Mouse (Mus musculus) layer of hippocampus, adult 2 months (tissue): ENCODE results near the gene Tex46. TPM values are rescaled to one million over a fixed set of nuclear protein-coding genes. Genes with fewer than 3 reads are reported as not detected.

Experiments used
- DNase-seq, 2 experiments: peaks; one replicate each; pipeline ENCODE4 v3.0.0; 2022; ENCODE audit warnings: low spot score in 2 of 2
- H3K27ac ChIP-seq: fragments of 200-600 bp; 2 replicates; pipeline ENCODE4 v1.8.1; 2022
- H3K4me3 ChIP-seq: fragments of 200-600 bp; 2 replicates; pipeline ENCODE4 v1.8.1; 2022; ENCODE audit warnings: mild to moderate bottlenecking
- CTCF ChIP-seq: fragments of 200-600 bp; conservative IDR thresholded peaks from 2 replicates; pipeline ENCODE4 v1.8.1; 2022; ENCODE audit warnings: antibody characterized with exemption, mild to moderate bottlenecking, moderate library complexity
- total RNA-seq, 2 experiments: library from RNA; stranded (reverse); gene quantifications; 2 replicates each; pipeline ENCODE4 v1.2.3; 2021

The Tex46 gene
- total RNA-seq, 2 experiments from 2014 or later: not detected

GRCm38 (mm10) chr4:136602018-136602554, 8.2 kb upstream of the Tex46 start:
- Histone ChIP-seq H3K27ac (peak overlapping the region; percentile 96), H3K4me3 (peak overlapping the region; percentile 92)
- no peak for TF ChIP-seq CTCF
- DNase-seq: peak in 1 of 2 experiments; percentile 22

- peak; percentile 97 for TF ChIP-seq CTCF
- H3K4me3 ChIP-seq: peak within 1 kb of the TSS; percentile 92
These were observed 7.7 kb upstream of the Tex46 start, which contains the start of gene Kdm1a for GRCm38 (mm10) chr4:136602568-136602967. Kdm1a (minus strand) TSS chr4:136602723.

GRCm38 (mm10) chr4:136605756-136606485, 4.3 kb upstream of the Tex46 start:
- no peak for DNase-seq
- H3K4me3 ChIP-seq: no peak overlapping the region
- H3K27ac ChIP-seq: no peak overlapping the region
- no peak for TF ChIP-seq CTCF

More at GRCm38 (mm10) chr4:136602568-136602967, 7.7 kb upstream of the Tex46 start, which contains the start of gene Kdm1a:
- peak; percentile 94 to 97 for DNase-seq
- peak within 1 kb of the TSS; percentile 96 for H3K27ac ChIP-seq

GRCm38 (mm10) chr4:136613657-136614056, 3.4 kb downstream of the Tex46 start:
- no peak overlapping the region for H3K4me3 ChIP-seq
- DNase-seq: no peak
- H3K27ac ChIP-seq: no peak overlapping the region
- no peak for TF ChIP-seq CTCF

GRCm38 (mm10) chr4:136621336-136621735, 11.1 kb downstream of the Tex46 start:
- peak; percentile 90 for TF ChIP-seq CTCF
- H3K4me3 ChIP-seq: no peak overlapping the region
- DNase-seq: peak in 1 of 2 experiments; percentile 79
- no peak overlapping the region for H3K27ac ChIP-seq

GRCm38 (mm10) chr4:136621956-136622355, 11.7 kb downstream of the Tex46 start:
- DNase-seq: no peak
- TF ChIP-seq CTCF: no peak
- Histone ChIP-seq H3K27ac (no peak overlapping the region), H3K4me3 (no peak overlapping the region)

- H3K27ac ChIP-seq: no peak within 1 kb of the TSS
- DNase-seq: no peak
- no peak within 1 kb of the TSS for H3K4me3 ChIP-seq
- TF ChIP-seq CTCF: no peak
These were observed 12.2 kb downstream of the Tex46 start, which contains the start of gene Lactbl1 for GRCm38 (mm10) chr4:136622388-136622787. Lactbl1 (plus strand) TSS chr4:136622621.

- TF ChIP-seq CTCF: no peak
- DNase-seq: no peak
- H3K27ac ChIP-seq: no peak overlapping the region
- H3K4me3 ChIP-seq: no peak overlapping the region
These were observed 16.4 kb downstream of the Tex46 start for GRCm38 (mm10) chr4:136626590-136626989.

GRCm38 (mm10) chr4:136631237-136631994, 21.2 kb downstream of the Tex46 start:
- Histone ChIP-seq H3K27ac (no peak overlapping the region), H3K4me3 (no peak overlapping the region)
- TF ChIP-seq CTCF: no peak
- DNase-seq: peak; percentile 31 to 35

GRCm38 (mm10) chr4:136635995-136636394, 25.8 kb downstream of the Tex46 start:
- Histone ChIP-seq H3K27ac (no peak overlapping the region), H3K4me3 (no peak overlapping the region)
- DNase-seq: no peak
- TF ChIP-seq CTCF: peak; percentile 61

- TF ChIP-seq CTCF: no peak
- no peak for DNase-seq
- Histone ChIP-seq H3K27ac (no peak overlapping the region), H3K4me3 (no peak overlapping the region)
These were observed 26.3 kb downstream of the Tex46 start for GRCm38 (mm10) chr4:136636511-136636910.

GRCm38 (mm10) chr4:136636983-136637562, 26.8 kb downstream of the Tex46 start:
- no peak for TF ChIP-seq CTCF
- no peak for DNase-seq
- Histone ChIP-seq H3K27ac (peak overlapping the region; percentile 85), H3K4me3 (peak overlapping the region; percentile 60)
